Mouse (Mus musculus): ENCODE data around the gene Fn1. TPM values are rescaled to one million over a fixed set of nuclear protein-coding genes. Genes with fewer than 3 reads are reported as not detected.

Fn1 gene
- polyA plus RNA-seq, 1 experiment from 2014 or later, result 184 TPM

DNA sequence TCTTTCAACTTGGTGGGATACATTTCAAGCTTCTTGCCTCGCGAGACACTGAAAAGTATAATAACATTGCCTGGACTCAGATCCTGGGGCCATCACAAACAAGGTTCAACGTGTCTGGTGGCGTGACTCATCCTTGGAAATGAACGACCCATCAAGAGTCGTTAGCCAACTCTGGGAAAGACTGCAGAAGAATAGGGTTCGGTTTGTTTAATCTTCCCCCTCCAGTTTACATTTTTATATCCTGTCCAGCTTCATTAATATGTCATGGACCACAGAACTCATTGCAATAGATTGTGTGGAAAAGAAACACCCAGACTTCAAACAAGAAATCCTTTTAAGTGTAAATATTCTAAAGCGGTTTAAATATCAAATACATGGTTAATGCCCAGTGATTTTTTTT lies 22.8 kb downstream of the Fn1 start:
- Histone ChIP-seq H3K27ac (ENCODE audit: low read length) (no peak overlapping the region), H3K4me3 (ENCODE audit: low read depth, low read length) (no peak overlapping the region), H3K36me3 (ENCODE audit: control insufficient read depth, insufficient read depth) (no peaks in the 10 kb centered on the region; the same call in 1 of the 2 replicates), H3K9me3 (replicated peaks; ENCODE audit: control insufficient read depth, low read length) (no peaks in the 10 kb centered on the region), H3K4me1 (ENCODE audit: control insufficient read depth, low read depth, low read length) (no peaks in the 10 kb centered on the region), H3K27me3 (ENCODE audit: control insufficient read depth, insufficient read depth, low read depth, low read length) (no peaks in the 10 kb centered on the region), H3K9ac (ENCODE audit: low read depth, low read length) (no peak overlapping the region), H3K4me2 (ENCODE audit: low read depth, low read length) (no peak overlapping the region)
- WGBS (ENCODE audit: insufficient replicate concordance), result 73% methylated on average over 8 of the region's 8 CpGs
- ATAC-seq (ENCODE audit: low read depth), result no peak

DNA sequence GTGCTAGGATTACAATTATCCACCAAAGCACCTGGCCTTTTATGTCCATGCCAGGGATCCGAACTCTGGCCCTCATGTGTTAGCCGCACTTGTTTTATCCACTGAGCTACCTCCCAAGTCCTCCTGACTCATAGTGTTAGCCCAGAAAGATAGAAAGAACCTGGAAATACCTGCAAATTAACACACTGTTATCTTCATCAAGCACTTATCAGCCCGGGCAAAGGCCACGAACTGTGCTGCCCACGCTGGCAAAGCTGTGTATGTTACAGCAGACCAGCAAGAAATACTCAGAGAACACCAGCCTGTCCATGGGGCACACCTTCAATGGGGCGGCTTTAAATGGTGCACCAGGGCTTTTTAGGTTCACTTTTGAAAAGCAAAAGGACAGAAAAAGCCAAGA lies 29.4 kb downstream of the Fn1 start:
- Histone ChIP-seq H3K9me3 (replicated peaks; ENCODE audit: control insufficient read depth, low read length) (no peaks in the 10 kb centered on the region), H3K27me3 (ENCODE audit: control insufficient read depth, insufficient read depth, low read depth, low read length) (no peaks in the 10 kb centered on the region), H3K36me3 (ENCODE audit: control insufficient read depth, insufficient read depth) (peaks cover under 1% of the 10 kb centered on the region; the same call in 1 of the 2 replicates), H3K4me1 (ENCODE audit: control insufficient read depth, low read depth, low read length) (no peaks in the 10 kb centered on the region), H3K4me3 (ENCODE audit: low read depth, low read length) (no peak overlapping the region), H3K9ac (ENCODE audit: low read depth, low read length) (no peak overlapping the region), H3K27ac (ENCODE audit: low read length) (no peak overlapping the region), H3K4me2 (ENCODE audit: low read depth, low read length) (no peak overlapping the region)
- 73% methylated on average over 6 of the region's 6 CpGs for WGBS (ENCODE audit: insufficient replicate concordance)
- no peak for ATAC-seq (ENCODE audit: low read depth)

DNA sequence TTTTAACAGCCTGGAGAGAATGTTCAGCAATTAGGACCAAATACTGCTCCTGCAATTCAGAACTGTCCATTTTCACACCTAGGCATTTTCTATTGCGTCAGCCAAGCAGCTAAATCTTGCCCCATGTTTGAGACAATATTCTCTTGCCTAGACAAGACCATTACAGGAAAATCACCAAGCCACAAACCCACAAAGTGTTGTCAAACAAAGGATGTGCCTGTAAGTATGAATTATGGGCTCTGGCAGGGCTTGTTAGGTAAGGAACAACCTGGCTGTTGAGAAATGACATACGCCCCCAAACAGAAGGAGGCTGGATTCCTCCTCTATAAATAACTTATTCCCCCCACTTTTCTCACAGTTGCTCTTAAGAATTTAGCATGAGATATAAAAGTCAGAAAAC lies 31.5 kb downstream of the Fn1 start:
- no peak overlapping the region for H3K4me3 ChIP-seq (ENCODE audit: low read depth, low read length)
- no peak overlapping the region for H3K4me2 ChIP-seq (ENCODE audit: low read depth, low read length)
- no peaks in the 10 kb centered on the region for H3K9me3 ChIP-seq (replicated peaks; ENCODE audit: control insufficient read depth, low read length)
- no peak overlapping the region for H3K27ac ChIP-seq (ENCODE audit: low read length)
- WGBS (ENCODE audit: insufficient replicate concordance), result 54% methylated on average over 2 of the region's 2 CpGs
- H3K4me1 ChIP-seq (ENCODE audit: control insufficient read depth, low read depth, low read length), result no peaks in the 10 kb centered on the region
- no peaks in the 10 kb centered on the region for H3K27me3 ChIP-seq (ENCODE audit: control insufficient read depth, insufficient read depth, low read depth, low read length)
- H3K36me3 ChIP-seq (ENCODE audit: control insufficient read depth, insufficient read depth), result peaks cover 5% of the 10 kb centered on the region; the same call in 1 of the 2 replicates
- ATAC-seq (ENCODE audit: low read depth), result no peak
- H3K9ac ChIP-seq (ENCODE audit: low read depth, low read length), result no peak overlapping the region

GRCm38 (mm10) chr1:71614545-71615246 lies 38.3 kb downstream of the Fn1 start:
- no peaks in the 10 kb centered on the region for H3K9me3 ChIP-seq (replicated peaks; ENCODE audit: control insufficient read depth, low read length)
- no peak for ATAC-seq (ENCODE audit: low read depth)
- H3K4me2 ChIP-seq (ENCODE audit: low read depth, low read length), result no peak overlapping the region
- H3K27ac ChIP-seq (ENCODE audit: low read length), result no peak overlapping the region
- H3K4me1 ChIP-seq (ENCODE audit: control insufficient read depth, low read depth, low read length), result no peaks in the 10 kb centered on the region
- H3K27me3 ChIP-seq (ENCODE audit: control insufficient read depth, insufficient read depth, low read depth, low read length), result no peaks in the 10 kb centered on the region
- H3K9ac ChIP-seq (ENCODE audit: low read depth, low read length), result no peak overlapping the region
- peaks cover 11% of the 10 kb centered on the region for H3K36me3 ChIP-seq (ENCODE audit: control insufficient read depth, insufficient read depth)
- no peak overlapping the region for H3K4me3 ChIP-seq (ENCODE audit: low read depth, low read length)
- 60% methylated on average over 8 of the region's 8 CpGs for WGBS (ENCODE audit: insufficient replicate concordance)

- Histone ChIP-seq H3K9ac (ENCODE audit: low read depth, low read length) (no peak overlapping the region), H3K9me3 (replicated peaks; ENCODE audit: control insufficient read depth, low read length) (no peaks in the 10 kb centered on the region), H3K4me1 (ENCODE audit: control insufficient read depth, low read depth, low read length) (no peaks in the 10 kb centered on the region), H3K27ac (ENCODE audit: low read length) (no peak overlapping the region), H3K27me3 (ENCODE audit: control insufficient read depth, insufficient read depth, low read depth, low read length) (no peaks in the 10 kb centered on the region), H3K4me2 (ENCODE audit: low read depth, low read length) (no peak overlapping the region), H3K36me3 (ENCODE audit: control insufficient read depth, insufficient read depth) (peaks cover 6% of the 10 kb centered on the region), H3K4me3 (ENCODE audit: low read depth, low read length) (no peak overlapping the region)
- ATAC-seq (ENCODE audit: low read depth), result no peak
- WGBS (ENCODE audit: insufficient replicate concordance), result 80% methylated on average over 21 of the region's 21 CpGs
These were observed 40.7 kb downstream of the Fn1 start for GRCm38 (mm10) chr1:71612256-71612655.

- ATAC-seq (ENCODE audit: low read depth), result no peak
- 55% methylated on average over 5 of the region's 5 CpGs for WGBS (ENCODE audit: insufficient replicate concordance)
- H3K4me2 ChIP-seq (ENCODE audit: low read depth, low read length), result no peak overlapping the region
- no peaks in the 10 kb centered on the region for H3K9me3 ChIP-seq (replicated peaks; ENCODE audit: control insufficient read depth, low read length)
- H3K36me3 ChIP-seq (ENCODE audit: control insufficient read depth, insufficient read depth), result peaks cover 6% of the 10 kb centered on the region
- H3K27me3 ChIP-seq (ENCODE audit: control insufficient read depth, insufficient read depth, low read depth, low read length), result no peaks in the 10 kb centered on the region
- H3K9ac ChIP-seq (ENCODE audit: low read depth, low read length), result no peak overlapping the region
- no peak overlapping the region for H3K4me3 ChIP-seq (ENCODE audit: low read depth, low read length)
- no peaks in the 10 kb centered on the region for H3K4me1 ChIP-seq (ENCODE audit: control insufficient read depth, low read depth, low read length)
- no peak overlapping the region for H3K27ac ChIP-seq (ENCODE audit: low read length)
These were observed 43.1 kb downstream of the Fn1 start for GRCm38 (mm10) chr1:71609916-71610315.

GRCm38 (mm10) chr1:71609057-71609775 lies 43.8 kb downstream of the Fn1 start:
- ATAC-seq (ENCODE audit: low read depth), result no peak
- Histone ChIP-seq H3K36me3 (ENCODE audit: control insufficient read depth, insufficient read depth) (peaks cover 6% of the 10 kb centered on the region), H3K9me3 (replicated peaks; ENCODE audit: control insufficient read depth, low read length) (no peaks in the 10 kb centered on the region), H3K9ac (ENCODE audit: low read depth, low read length) (no peak overlapping the region), H3K4me1 (ENCODE audit: control insufficient read depth, low read depth, low read length) (no peaks in the 10 kb centered on the region), H3K4me2 (ENCODE audit: low read depth, low read length) (no peak overlapping the region), H3K4me3 (ENCODE audit: low read depth, low read length) (no peak overlapping the region), H3K27ac (ENCODE audit: low read length) (no peak overlapping the region), H3K27me3 (ENCODE audit: control insufficient read depth, insufficient read depth, low read depth, low read length) (no peaks in the 10 kb centered on the region)
- WGBS (ENCODE audit: insufficient replicate concordance), result 86% methylated on average over 37 of the region's 37 CpGs

DNA sequence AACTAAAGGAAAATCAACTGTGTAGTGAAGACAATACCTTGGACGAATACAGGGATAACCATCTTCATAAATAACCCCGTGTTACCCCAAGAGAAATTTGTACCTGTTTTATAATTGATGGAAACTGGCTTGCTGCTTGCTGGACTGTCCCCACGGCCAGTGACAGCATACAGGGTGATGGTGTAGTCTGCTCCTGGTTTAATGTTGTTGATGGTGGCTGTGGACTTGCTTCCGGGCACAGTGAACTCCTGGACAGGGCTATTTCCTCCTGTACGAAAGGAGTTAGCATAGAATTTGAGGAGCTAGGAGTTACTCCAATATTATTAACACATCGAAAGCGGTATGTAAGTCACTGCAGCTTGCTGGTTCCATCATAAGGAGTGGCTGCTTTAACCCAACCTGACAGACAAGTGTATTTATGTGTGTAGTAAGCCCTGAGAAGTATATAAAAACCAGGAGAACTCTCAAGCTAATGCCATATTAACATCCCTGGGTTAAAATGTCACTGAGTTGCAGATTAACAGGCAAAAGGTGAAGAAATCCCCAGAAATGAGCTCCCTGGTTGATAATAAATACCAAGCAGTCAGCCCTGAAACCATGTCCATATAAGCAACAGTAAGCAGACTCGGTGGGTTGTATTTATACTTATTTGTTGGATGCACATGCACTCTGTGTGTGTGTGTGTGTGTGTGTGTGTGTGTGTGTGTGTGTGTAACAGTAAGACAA lies 46.2 kb downstream of the Fn1 start:
- peaks cover 4% of the 10 kb centered on the region for H3K36me3 ChIP-seq (ENCODE audit: control insufficient read depth, insufficient read depth)
- no peaks in the 10 kb centered on the region for H3K9me3 ChIP-seq (replicated peaks; ENCODE audit: control insufficient read depth, low read length)
- H3K4me1 ChIP-seq (ENCODE audit: control insufficient read depth, low read depth, low read length), result no peaks in the 10 kb centered on the region
- no peak overlapping the region for H3K4me2 ChIP-seq (ENCODE audit: low read depth, low read length)
- no peak overlapping the region for H3K4me3 ChIP-seq (ENCODE audit: low read depth, low read length)
- no peak for ATAC-seq (ENCODE audit: low read depth)
- H3K27ac ChIP-seq (ENCODE audit: low read length), result no peak overlapping the region
- no peak overlapping the region for H3K9ac ChIP-seq (ENCODE audit: low read depth, low read length)
- WGBS (ENCODE audit: insufficient replicate concordance), result 65% methylated on average over 8 of the region's 8 CpGs
- H3K27me3 ChIP-seq (ENCODE audit: control insufficient read depth, insufficient read depth, low read depth, low read length), result no peaks in the 10 kb centered on the region

DNA sequence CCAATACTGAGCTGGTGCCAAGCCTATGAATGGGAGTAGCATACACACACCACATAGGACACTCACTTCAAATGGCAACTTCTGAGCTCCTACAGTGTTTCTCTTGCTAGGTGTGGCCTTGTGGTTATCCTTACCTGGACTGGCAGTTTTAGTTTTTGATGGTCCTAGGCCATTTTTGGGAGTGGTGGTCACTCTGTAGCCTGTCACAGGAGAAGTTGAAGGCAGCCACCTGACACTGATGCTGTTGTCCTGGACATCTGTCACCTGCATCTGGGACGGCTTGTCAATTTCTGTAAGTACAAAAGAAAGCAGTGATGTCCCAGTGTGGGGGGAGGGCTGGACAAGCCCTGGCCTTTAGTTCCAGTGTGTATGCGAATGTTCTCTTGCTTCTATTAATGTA lies 47.2 kb downstream of the Fn1 start:
- no peak for ATAC-seq (ENCODE audit: low read depth)
- Histone ChIP-seq H3K9ac (ENCODE audit: low read depth, low read length) (no peak overlapping the region), H3K4me2 (ENCODE audit: low read depth, low read length) (no peak overlapping the region), H3K27me3 (ENCODE audit: control insufficient read depth, insufficient read depth, low read depth, low read length) (no peaks in the 10 kb centered on the region), H3K4me3 (ENCODE audit: low read depth, low read length) (no peak overlapping the region), H3K36me3 (ENCODE audit: control insufficient read depth, insufficient read depth) (peaks cover 2% of the 10 kb centered on the region), H3K9me3 (replicated peaks; ENCODE audit: control insufficient read depth, low read length) (no peaks in the 10 kb centered on the region), H3K4me1 (ENCODE audit: control insufficient read depth, low read depth, low read length) (no peaks in the 10 kb centered on the region), H3K27ac (ENCODE audit: low read length) (no peak overlapping the region)
- 56% methylated on average over 2 of the region's 2 CpGs for WGBS (ENCODE audit: insufficient replicate concordance)

Measured in liver, embryonic 16.5 days (tissue).